Mouse (Mus musculus) small intestine, adult 2 months (tissue): ENCODE measurements around the gene Usp29.

Experiments
- CTCF ChIP-seq: fragments of 200-500 bp; IDR thresholded peaks from 2 replicates; pipeline ENCODE4 v1.5.1; 2012; ENCODE audit warnings: low read depth, mild to moderate bottlenecking, control low read depth, inconsistent platforms, low read length, moderate library complexity, mixed read lengths; ENCODE audit not compliant: insufficient replicate concordance, insufficient read length; ENCODE audit errors: extremely low read depth
- POLR2A ChIP-seq: fragments of 200-500 bp; IDR thresholded peaks from 2 replicates; pipeline ENCODE4 v1.6.1; 2012; ENCODE audit warnings: low read depth, mild to moderate bottlenecking, control low read depth, inconsistent platforms, low read length, moderate library complexity

DNA sequence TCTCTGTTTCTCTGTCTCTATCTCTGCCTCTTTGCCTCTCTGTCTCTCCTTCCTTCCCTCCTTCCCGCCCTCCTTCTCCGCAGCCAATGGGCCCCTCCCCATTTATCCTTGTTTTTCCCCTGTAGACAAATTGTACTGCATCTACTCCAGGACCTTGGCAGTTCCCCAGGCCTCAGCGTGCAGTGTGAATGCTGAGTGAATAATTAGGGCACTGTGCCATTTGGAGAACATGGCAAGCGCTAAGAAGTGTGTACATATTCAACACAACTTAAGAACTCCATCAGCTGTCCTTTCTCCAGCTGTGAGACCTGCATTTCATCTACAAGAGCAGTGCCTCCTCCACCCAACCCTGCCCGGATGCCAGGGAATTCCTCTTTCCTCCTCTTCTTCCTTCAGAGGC is 110.5 kb downstream of the Usp29 start:
- no peak for TF ChIP-seq POLR2A
- TF ChIP-seq CTCF: no peak
